Mouse (Mus musculus) T-helper 1 cell (primary cell): ENCODE data around the gene Acta1.

Source experiments
- in situ Hi-C: fragments of 300-600 bp; cut with MboI, MseI; formaldehyde crosslinking; loops from one replicate; pipeline ENCODE4 v1.15.1; 2025; ENCODE audit warnings: high pct_unique_total_duplicates

Gene Acta1

DNA sequence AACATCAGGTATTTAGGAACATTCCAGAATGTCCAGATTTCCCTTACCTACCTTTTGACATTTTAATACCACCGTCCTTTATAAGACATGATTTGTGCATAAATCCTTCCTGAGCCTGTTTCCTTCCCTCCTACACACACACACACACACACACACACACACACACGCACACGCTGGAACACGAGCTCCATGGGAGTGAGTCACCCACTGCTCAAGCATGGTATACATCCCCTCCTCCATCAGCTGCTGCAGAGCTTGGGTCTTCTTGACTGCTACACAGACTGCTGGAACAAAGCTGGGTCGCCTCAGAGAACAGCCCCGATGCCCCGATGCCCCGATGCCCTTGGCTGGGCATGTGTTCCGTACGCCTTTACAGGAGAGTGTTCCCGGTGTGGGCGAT is 48.0 kb downstream of the Acta1 start:
- in situ Hi-C loops: no loop called here

DNA sequence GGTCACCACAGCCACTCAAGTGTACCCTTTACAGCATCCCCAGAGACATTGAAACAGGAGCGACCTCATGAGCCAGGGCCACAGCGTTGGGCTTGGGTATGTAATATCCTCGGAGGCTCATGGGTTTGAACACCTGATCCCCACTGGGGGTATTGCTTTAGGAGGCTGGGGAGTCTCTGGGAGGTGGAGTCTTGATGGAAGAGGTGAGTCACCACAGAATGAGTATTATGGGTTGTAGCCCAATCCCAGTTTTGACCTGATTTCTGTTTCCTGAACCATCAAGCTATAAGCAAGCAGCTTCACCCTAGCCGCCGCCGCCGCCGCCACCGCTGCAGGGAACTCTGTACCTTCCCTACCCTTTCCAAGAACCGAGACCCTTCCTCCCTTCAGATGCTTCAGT is 48.6 kb downstream of the Acta1 start:
- in situ Hi-C loops: no loop called here

DNA sequence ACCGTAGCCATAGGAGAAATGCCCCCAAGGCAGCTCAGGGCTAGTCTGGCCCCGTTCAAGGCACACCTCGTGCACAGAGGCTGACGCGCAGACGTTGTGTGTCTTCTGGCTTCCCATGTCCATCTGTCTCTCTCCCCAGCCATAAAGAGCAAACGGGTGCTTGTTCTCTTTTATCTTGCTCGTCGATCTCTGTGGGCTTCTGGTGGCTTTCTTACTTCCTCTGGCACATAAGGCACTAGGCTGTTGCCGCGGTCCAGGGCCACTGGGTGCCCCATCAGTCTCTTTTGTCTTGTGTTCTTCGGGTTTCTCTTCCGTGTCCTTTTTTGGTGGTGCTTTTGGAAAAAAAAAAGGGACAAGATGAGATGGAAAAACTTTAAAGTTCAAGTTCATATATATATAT is 49.4 kb downstream of the Acta1 start:
- in situ Hi-C loops: no loop called here

DNA sequence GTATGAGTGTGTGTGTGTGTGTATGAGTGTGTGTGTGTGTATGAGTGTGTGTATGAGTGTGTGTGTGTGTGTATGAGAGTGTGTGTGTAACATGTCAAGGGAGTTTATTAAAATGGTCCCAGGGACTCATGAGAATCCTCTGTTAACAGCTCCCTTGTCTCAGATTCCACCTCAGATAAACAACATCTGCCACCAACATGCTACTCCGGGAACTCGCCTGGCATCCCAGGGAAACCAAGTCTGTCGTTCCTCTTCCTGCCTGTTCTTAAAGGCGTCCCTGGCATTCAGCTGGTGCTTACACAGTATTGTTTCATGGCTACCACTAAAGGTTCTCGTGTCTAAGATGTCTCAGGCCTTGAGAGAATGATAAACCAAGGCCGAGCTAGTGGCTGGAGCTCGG is 50.2 kb downstream of the Acta1 start:
- in situ Hi-C loops: no loop called here

DNA sequence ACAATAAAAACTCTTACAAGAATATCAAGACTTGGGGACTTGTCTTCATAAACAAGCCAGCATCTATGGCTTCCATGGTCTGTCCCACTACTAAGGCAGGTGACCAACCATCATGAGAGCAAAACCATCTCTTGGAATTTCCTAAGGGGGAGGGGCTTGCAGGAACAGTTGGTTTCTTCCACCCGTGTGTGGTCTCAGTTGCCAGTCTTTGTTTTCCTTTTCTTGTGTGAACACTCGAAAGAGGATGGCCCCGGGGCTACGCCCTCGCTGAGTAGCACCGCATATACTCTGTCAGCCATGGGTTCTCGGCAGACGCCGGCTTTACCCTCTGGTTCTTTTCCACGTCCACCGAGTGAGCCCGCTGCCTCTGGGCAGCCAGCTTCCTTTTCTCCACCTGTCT is 52.5 kb downstream of the Acta1 start:
- in situ Hi-C loops: no loop called here
